8 mouse cellular contexts compared by ENCODE assay signal in genomic region chr3:133672742-133673447, GRCm38 (mm10).
A peak's percentile ranks its signal among the peaks of the same experiment; 100 is the strongest.
DNase-seq lines count a peak whose midpoint lies in the region; ATAC-seq and TF ChIP-seq lines count a peak whose summit lies in the region.

No protein-coding gene starts in this region.

- TF ChIP-seq RAD21 in MEL (IDR thresholded peaks at IDR 0.05; ENCODE audit: low read depth, low read length), result no peak

- no peaks in the 10 kb centered on the region for H3K36me3 ChIP-seq in hindbrain, embryonic 15.5 days
- no peaks in the 10 kb centered on the region for H3K36me3 ChIP-seq in hindbrain, embryonic 13.5 days
- H3K36me3 ChIP-seq in MEL (ENCODE audit: control insufficient read depth in 1 of 2, insufficient read depth in 2 of 2, low read length in 2 of 2), result no peaks in the 10 kb centered on the region
- H3K36me3 ChIP-seq in forebrain, postnatal 0 days (ENCODE audit: insufficient read depth), result no peaks in the 10 kb centered on the region

- 68% methylated on average over 10 of the region's 10 CpGs for WGBS in hindbrain, embryonic 15.5 days
- 84% methylated on average over 10 of the region's 10 CpGs for WGBS in hindbrain, embryonic 13.5 days
- 47% methylated on average over 10 of the region's 10 CpGs for WGBS in forebrain, postnatal 0 days

- no peak overlapping the region for H3K4me2 ChIP-seq in hindbrain, embryonic 15.5 days
- no peak overlapping the region for H3K4me2 ChIP-seq in hindbrain, embryonic 13.5 days
- H3K4me2 ChIP-seq in forebrain, postnatal 0 days (ENCODE audit: low read depth), result no peak overlapping the region; the same call in 1 of the 2 replicates

- H3K9me3 ChIP-seq in hindbrain, embryonic 15.5 days, result no peaks in the 10 kb centered on the region
- H3K9me3 ChIP-seq in hindbrain, embryonic 13.5 days, result no peaks in the 10 kb centered on the region
- H3K9me3 ChIP-seq in MEL (replicated peaks; ENCODE audit: insufficient read depth, low read length), result no peaks in the 10 kb centered on the region
- H3K9me3 ChIP-seq in forebrain, postnatal 0 days (ENCODE audit: low read length), result no peaks in the 10 kb centered on the region

- no peak overlapping the region for H3K9ac ChIP-seq in hindbrain, embryonic 15.5 days
- H3K9ac ChIP-seq in hindbrain, embryonic 13.5 days, result no peak overlapping the region
- H3K9ac ChIP-seq in MEL (ENCODE audit: control insufficient read depth, low read depth, low read length, poor library complexity, severe bottlenecking), result no peak overlapping the region
- H3K9ac ChIP-seq in forebrain, postnatal 0 days, result no peak overlapping the region

- no peaks in the 10 kb centered on the region for H3K79me2 ChIP-seq in MEL (ENCODE audit: control insufficient read depth, insufficient read depth, low read length, poor library complexity)

- H3K4me3 ChIP-seq in hindbrain, embryonic 15.5 days, result no peak overlapping the region
- H3K4me3 ChIP-seq in hindbrain, embryonic 13.5 days, result no peak overlapping the region
- H3K4me3 ChIP-seq in MEL (ENCODE audit: control insufficient read depth in 1 of 2, insufficient read depth in 1 of 2, low read depth in 2 of 2, low read length in 2 of 2), result no peak overlapping the region
- H3K4me3 ChIP-seq in forebrain, postnatal 0 days (ENCODE audit: low read depth, low read length), result no peak overlapping the region

- intact Hi-C loops in heart, postnatal 25 days (cut with DNase I), result no loop called here

- peak; percentile 59; the same call in 1 of the 2 replicates for ATAC-seq in hindbrain, embryonic 15.5 days (ENCODE audit: low FRiP score, low read depth)
- no peak for ATAC-seq in hindbrain, embryonic 13.5 days (ENCODE audit: low FRiP score)
- peak; percentile 87 for ATAC-seq in forebrain, postnatal 0 days

- TF ChIP-seq EP300 in MEL (IDR thresholded peaks at IDR 0.05; ENCODE audit: low read depth in 1 of 2, low read length in 2 of 2), result no peak

- no peaks in the 10 kb centered on the region for H3K27me3 ChIP-seq in hindbrain, embryonic 15.5 days
- H3K27me3 ChIP-seq in hindbrain, embryonic 13.5 days, result no peaks in the 10 kb centered on the region
- no peaks in the 10 kb centered on the region; a peak in 1 of 4 replicates for H3K27me3 ChIP-seq in MEL (ENCODE audit: control insufficient read depth in 1 of 2, insufficient read depth in 2 of 2, low read length in 2 of 2)
- H3K27me3 ChIP-seq in forebrain, postnatal 0 days (ENCODE audit: insufficient read depth, low read length), result no peaks in the 10 kb centered on the region

- H3K27ac ChIP-seq in hindbrain, embryonic 15.5 days (replicated peaks), result no peak overlapping the region
- no peak overlapping the region for H3K27ac ChIP-seq in hindbrain, embryonic 13.5 days
- H3K27ac ChIP-seq in MEL (ENCODE audit: control insufficient read depth, low read depth, low read length), result no peak overlapping the region
- peak overlapping the region; percentile 50; the same call in 1 of the 2 replicates for H3K27ac ChIP-seq in forebrain, postnatal 0 days (ENCODE audit: low read depth, low read length)

- DNase-seq in MEL (ENCODE audit: low read depth, low spot score), result no peak
- peak; percentile 74 for DNase-seq in forebrain, postnatal 0 days
- peak; percentile 4 for DNase-seq in heart, postnatal 25 days (ENCODE audit: low spot score)
- peak; percentile 36 for DNase-seq in right cerebral cortex, postnatal 14 days
- DNase-seq in embryo, embryonic 10 days (ENCODE audit: low spot score), result no peak
- DNase-seq in ovary, postnatal 10 days (ENCODE audit: low spot score), result no peak

- H3K4me1 ChIP-seq in hindbrain, embryonic 15.5 days (replicated peaks), result no peaks in the 10 kb centered on the region
- no peaks in the 10 kb centered on the region for H3K4me1 ChIP-seq in hindbrain, embryonic 13.5 days (replicated peaks)
- H3K4me1 ChIP-seq in MEL (ENCODE audit: control insufficient read depth in 1 of 2, insufficient read depth in 2 of 2, low read length in 2 of 2), result no peaks in the 10 kb centered on the region
- 0 out of 2 replicates have a peak, but pooled peaks cover 4% of the 10 kb centered on the region for H3K4me1 ChIP-seq in forebrain, postnatal 0 days (ENCODE audit: insufficient read depth)

- TF ChIP-seq CTCF in MEL (IDR thresholded peaks at IDR 0.05 in 2 of 3, conservative IDR thresholded peaks at IDR 0.05 in 1 of 3; ENCODE audit: control insufficient read depth in 1 of 3, insufficient read depth in 1 of 3, low read depth in 2 of 3, low read length in 3 of 3, poor library complexity in 1 of 3, severe bottlenecking in 1 of 3), result peak in 2 of 3 experiments; percentile 7 to 10; a peak in 1 of 6 replicates
- TF ChIP-seq CTCF in forebrain, postnatal 0 days (IDR thresholded peaks at IDR 0.05; ENCODE audit: low read depth), result peak; percentile 31; the same call in 1 of the 2 replicates

- TF ChIP-seq POLR2A in MEL (IDR thresholded peaks at IDR 0.05; ENCODE audit: control insufficient read depth in 1 of 2, insufficient read depth in 1 of 2, low read depth in 1 of 2, low read length in 2 of 2, poor library complexity in 1 of 2), result no peak

TF ChIP-seq in MEL, 35 proteins besides CTCF, POLR2A, EP300 and RAD21:
- TF ChIP-seq HCFC1 (IDR thresholded peaks at IDR 0.05; ENCODE audit: low read depth, low read length) (no peak), SMC3 (IDR thresholded peaks at IDR 0.05; ENCODE audit: low read depth, low read length) (peak; percentile 18; the same call in 1 of the 2 replicates), BHLHE40 (IDR thresholded peaks at IDR 0.05; ENCODE audit: borderline replicate concordance, low read depth, low read length) (no peak), TAL1 (IDR thresholded peaks at IDR 0.05; ENCODE audit: low read length) (no peak)
TF ChIP-seq in MEL: peak in this region for 1.

Comparison
In these comparisons a context has a peak if more than half of its experiments do, and no peak if none do; other contexts are left out.
1. DNase-seq: peak in forebrain, postnatal 0 days (single experiment), heart, postnatal 25 days (single experiment) and right cerebral cortex, postnatal 14 days (single experiment); none in MEL (single experiment), embryo, embryonic 10 days (single experiment) and ovary, postnatal 10 days (single experiment).